Mouse (Mus musculus) left cerebral cortex, postnatal 4 days (tissue): ENCODE results near the gene Iqcb1. TPM values are rescaled to one million over a fixed set of nuclear protein-coding genes. Genes with fewer than 3 reads are reported as not detected.

ENCODE experiments used
- DNase-seq: peaks from one replicate; pipeline ENCODE4 v3.0.0-alpha.2; 2022
- intact Hi-C: fragments of 180-260 bp; cut with DNase I; formaldehyde crosslinking; loops from one replicate; pipeline ENCODE4 v1.15.1; 2025
- total RNA-seq, 2 experiments: library from RNA; stranded (reverse); gene quantifications; 2 replicates each; pipeline ENCODE4 v1.2.3; 2021

The Iqcb1 gene
- total RNA-seq, 2 experiments from 2014 or later: 34.8 to 40.2 TPM

DNA sequence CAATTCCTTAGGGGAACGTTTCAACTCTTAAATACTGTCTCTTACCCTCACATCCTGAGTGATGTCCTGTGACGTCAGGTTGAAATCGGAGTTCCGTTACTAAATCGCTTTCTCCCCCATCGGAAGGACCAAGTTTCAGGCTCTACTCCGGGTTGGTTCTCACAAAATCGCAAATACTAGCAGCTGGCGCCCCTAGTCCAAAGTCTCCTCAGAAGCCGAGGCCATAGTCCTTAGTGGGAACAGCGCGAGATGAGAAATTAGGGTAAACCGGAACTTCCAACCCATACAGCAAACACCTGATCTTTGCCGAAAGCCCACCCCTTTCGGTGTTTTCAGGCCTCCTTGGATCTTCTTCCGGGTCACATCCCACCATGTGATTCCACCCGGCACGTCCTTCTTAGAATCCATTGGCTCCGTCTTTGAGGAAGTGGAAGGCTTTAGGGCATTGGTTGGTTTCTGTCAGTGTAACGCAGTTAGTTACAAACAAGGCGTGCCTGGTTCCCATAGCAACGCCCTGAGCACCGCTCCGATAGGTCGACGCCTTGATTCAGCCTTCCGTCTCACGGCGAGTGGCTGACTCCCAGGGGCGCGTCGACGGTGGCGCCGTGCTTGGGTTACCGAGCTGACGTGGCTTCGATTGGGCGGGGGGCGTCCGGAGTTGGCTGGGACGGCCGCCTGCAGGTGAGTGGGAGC is 46.5 kb downstream of the Iqcb1 start, which contains the start of the genes Eaf2 and Golgb1:
TSS of gene Eaf2 (minus strand) at position 421 of the 693 bp plus-strand sequence.
TSS of gene Golgb1 (plus strand) at position 558 of the 693 bp plus-strand sequence.
- intact Hi-C loops: no loop called here
- DNase-seq: peak; percentile 96

DNA sequence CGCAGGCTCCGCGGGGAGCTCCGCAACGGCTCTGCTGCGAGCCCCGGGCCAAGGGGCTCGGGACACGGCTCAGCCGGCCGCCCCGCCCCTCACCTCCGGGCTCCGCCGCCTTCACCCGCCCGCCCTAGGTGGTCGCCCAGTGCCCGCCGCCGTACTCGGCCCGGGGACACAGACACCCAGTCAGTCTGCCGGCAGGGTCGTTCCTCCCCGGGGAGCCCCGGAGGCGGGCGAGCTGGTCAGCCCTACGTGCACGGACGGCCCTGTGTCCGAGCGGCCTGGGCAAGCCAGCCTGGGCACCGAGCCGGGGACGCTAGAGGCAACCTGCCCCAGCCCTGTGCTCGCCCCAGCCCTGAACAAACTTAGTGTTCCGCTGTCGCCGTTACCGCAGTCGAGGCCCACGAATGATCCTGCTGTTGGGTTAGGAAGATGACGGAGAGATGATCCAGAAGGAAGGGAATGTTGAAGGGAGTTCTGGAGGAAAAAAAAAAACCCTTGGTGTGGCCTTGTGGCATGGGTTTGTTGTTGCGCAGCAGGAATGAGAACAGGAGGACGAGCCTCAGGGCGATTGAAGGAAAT is 47.2 kb downstream of the Iqcb1 start:
- DNase-seq: peak; percentile 59

DNA sequence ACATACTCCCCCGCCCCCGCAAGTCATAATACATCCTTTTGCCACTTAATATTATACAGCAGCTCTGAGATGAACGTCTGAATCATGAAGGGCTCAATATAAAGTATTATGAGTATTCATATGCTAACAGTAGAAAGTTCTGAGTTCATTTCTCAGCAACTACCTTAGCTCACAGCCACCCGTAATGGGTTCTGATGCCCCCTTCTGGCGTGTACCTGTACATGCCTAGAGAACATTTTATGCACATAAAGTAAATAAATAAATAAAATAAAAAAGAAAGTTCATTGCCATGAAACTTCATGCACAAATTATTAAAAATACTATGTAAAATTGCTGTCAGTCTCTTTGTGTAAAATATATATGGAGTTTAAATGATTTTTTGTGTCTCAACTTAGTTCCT is 49.1 kb downstream of the Iqcb1 start:
- no peak for DNase-seq
- intact Hi-C loops: no loop called here

More for the DNA sequence above, 47.2 kb downstream of the Iqcb1 start:
- intact Hi-C loops: no loop called here

DNA sequence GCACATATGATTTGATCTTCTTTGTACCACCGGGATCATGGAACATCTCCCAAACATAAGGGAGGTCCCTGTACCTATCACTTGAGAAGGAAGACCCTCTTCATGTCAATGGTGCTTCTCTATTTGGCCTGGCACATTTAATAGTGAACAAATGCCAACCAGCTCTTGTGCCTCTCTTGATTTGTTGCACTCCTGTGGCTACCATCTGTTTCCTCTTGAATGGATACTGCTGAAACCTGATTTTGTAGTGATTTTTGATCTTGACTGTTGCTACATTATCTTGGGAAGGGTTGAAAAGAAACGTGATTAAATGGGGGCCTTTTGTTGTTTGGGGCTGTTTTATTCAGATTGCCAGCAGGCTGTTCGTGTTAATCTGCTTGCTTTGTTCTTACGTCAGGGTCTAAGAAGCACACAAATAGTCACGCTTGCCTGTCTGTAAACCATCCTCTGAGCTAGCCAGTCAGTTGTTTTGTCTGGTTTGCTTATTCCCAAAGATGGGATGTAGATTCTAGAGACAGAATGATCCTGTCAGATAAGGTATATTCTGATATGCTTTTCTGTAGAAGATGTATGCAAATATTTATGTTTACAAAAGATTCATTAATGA is 54.7 kb downstream of the Iqcb1 start:
- DNase-seq: peak; percentile 3
- intact Hi-C loops: loop anchor here (10.0 kb wide), 1 partner anchor 132 kb away; the partner anchor contains the start of gene Polq

DNA sequence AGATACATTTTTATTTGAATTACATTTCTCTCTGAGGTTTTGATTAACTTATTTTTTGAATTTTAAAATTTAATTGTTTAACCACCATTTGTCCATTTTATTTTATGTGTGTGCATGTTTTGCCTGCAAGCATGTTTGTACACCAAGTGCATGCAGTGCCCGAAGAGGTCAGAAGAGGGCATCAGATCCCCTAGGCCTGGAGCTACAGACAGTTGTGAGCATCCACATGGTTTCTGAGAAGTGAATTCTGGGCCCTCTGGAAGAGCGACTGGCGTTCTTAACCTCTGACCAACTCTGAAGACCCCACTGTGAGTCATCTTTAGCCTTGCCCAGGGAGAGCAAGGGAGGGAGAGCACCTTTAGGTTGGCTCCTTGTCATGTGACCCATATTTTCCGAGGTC is 56.7 kb downstream of the Iqcb1 start:
- intact Hi-C loops: loop anchor here (10.0 kb wide), 1 partner anchor 130 kb away; the partner anchor contains the start of gene Polq
- peak; percentile 62 for DNase-seq

DNA sequence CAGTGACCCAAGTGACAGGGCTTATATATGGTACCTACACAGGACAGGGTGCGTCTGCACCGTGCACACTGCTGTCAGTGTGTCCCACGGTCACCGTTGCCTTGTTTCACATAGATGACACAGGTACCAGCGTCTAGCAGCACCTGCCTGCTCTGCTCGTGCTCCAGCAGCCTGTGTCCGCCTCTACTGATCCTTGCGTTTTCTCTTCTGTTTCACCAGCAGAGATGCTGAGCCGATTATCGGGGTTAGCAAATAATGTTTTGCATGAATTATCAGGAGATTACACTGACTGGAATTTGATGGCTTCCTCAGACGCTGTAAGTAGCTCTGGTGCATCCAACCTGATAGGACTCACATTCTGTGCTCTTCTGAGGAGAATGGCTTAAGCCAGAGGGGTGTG is 57.7 kb downstream of the Iqcb1 start:
- no peak for DNase-seq
- intact Hi-C loops: loop anchor here (10.0 kb wide), 1 partner anchor 129 kb away; the partner anchor contains the start of gene Polq

DNA sequence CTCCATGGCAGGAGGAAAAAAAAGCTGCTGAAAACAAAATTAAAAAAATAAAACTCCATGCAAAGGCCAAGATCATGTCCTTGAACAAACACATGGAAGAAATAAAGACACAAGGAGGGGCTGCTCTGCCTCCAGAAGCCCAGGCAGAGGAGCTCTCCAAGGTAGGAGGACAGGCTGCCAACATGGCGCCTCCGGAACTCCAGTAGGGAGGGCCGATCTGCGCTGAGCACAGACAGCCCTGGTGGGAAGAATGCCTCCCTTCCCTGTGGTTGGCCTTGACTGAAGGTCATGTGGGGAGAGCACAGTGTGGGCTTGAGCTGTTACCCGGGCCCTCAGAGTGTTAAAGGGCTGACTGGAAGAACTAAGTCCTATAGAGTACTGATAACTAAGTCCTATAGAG is 59.4 kb downstream of the Iqcb1 start:
- DNase-seq: no peak
- intact Hi-C loops: loop anchor here (10.0 kb wide), 1 partner anchor 127 kb away; the partner anchor contains the start of gene Polq

DNA sequence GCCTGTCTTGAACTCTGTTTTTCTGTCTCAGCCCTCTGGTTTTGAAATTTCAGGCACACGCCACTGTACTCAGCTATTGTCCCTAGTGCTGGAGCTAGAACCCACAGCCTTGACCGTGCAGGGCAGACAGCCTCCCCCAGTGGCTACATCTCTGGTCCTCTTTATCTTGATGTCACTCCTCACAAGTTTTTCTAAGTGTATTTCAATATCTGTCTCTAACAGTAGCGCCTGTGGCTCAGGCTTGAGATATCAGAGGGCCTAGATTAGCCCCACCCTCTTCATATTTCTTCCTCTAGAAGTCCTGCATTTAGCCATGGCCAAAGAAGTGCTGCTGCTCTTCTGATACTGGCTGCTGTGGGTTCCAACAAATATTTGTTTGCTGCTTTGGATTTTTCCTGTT is 62.4 kb downstream of the Iqcb1 start:
- intact Hi-C loops: no loop called here
- DNase-seq: no peak

DNA sequence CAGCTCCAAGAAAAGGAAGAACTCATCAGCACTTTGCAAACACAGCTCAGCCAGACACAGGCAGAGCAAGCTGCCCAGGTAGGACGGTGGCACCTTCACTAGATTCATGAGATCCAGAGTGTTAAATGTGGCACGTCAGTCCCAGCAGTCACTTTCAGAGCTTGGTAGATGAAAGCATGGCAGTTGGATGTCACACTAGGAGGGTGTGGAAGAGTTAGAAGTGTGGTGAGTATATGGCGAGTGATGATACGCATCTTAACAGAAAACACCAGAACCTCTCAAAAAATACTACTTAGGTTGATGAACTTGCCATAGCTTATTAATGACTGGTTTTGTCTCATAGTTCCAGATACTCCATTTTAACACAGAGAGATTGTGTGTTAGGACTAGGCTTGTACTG is 63.2 kb downstream of the Iqcb1 start:
- DNase-seq: no peak
- intact Hi-C loops: no loop called here

DNA sequence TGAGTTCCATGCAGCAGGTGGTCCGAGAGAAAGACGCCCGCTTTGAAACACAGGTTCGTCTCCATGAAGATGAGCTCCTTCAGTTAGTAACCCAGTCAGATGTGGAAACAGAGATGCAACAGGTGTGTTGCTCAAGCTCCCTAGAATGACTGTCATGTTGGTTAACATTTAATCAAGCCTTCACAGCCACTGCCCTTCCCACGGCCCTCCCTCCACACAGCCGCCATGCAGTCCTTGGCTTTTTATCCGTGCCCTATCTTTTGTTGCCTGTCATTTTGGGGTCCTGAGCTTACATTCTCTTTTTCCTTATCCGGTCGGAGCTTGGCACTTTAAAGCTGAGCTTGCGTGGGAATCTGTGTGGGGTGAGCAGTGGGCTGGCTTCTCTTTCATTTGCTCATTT is 65.1 kb downstream of the Iqcb1 start:
- DNase-seq: no peak
- intact Hi-C loops: no loop called here

DNA sequence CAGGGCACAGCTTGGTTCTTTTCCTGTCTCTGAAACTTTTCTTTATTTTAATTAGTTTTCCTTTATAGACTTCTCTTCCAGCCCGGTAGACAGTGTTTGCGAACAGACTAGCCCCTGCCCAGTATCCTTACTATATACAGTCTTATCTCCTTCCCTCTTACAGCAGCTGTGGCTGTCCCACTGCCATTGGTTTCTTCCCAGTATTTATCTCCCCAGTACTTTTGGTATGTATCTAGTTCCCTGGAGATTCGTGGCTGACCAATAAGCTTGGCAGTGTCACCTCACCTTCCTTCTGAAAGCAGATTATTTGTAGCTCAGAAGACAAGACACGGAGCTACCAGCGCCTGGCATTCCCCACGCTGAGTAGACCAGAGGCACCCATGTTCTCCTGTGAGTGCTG is 68.5 kb downstream of the Iqcb1 start:
- DNase-seq: no peak
- intact Hi-C loops: no loop called here

DNA sequence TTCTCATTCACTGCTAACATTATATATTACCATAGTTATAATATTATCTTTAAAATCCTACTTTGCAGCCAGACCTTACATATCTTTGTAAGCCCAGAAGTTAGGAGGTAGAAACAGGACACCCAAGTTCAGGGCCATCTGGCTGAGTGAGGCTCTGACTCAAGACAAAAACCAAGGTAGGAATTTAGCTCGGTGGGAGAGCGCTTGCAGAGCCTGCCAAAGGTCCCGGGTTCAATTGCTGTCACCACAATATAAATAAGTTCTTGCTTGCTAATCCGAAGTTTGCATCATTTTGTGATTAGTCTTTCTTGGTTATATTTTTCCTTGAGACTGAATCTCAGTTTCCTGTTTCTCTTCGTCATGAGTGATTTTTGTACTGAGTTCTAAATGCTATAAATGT is 75.0 kb downstream of the Iqcb1 start:
- no peak for DNase-seq
- intact Hi-C loops: loop anchor here (5.0 kb wide), 1 partner anchor 56 kb away; no protein-coding TSS in a partner anchor

DNA sequence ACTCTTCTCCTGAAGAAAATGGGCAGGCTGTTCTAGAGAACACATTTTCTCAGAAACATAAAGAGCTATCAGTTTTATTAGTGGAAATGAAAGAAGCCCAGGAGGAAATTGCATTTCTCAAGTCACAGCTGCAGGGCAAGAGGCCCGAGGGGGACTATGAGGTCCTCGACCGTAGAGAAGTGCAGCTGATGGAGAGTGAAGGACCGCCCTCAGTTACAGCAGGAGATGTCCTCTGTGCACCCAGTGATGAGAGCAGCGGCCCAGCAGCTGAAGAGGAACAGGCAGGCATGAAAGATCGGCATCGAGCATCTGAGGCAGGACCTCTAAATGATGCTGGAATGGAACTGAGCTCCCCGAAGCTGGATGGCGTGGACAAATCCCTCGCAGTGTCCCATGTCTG is 83.7 kb downstream of the Iqcb1 start:
- intact Hi-C loops: no loop called here
- no peak for DNase-seq

DNA sequence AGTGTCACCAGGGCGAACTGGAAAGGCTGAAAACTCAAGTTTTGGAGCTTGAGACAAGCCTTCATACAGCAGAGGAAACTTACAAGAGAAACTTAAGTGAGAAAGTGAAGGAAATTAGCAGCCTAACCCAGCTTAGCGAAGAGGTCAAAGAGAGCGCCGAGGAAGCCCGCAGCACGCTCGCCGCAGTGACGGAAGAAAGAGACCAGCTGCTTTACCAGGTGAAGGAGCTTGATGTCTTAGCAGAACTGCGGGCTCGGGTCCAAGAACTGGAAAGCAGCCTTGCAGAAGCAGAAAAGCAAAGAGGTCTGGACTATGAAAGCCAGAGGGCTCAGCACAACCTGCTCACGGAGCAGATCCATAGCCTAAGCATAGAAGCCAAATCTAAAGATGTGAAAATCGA is 84.1 kb downstream of the Iqcb1 start:
- intact Hi-C loops: no loop called here
- DNase-seq: no peak

DNA sequence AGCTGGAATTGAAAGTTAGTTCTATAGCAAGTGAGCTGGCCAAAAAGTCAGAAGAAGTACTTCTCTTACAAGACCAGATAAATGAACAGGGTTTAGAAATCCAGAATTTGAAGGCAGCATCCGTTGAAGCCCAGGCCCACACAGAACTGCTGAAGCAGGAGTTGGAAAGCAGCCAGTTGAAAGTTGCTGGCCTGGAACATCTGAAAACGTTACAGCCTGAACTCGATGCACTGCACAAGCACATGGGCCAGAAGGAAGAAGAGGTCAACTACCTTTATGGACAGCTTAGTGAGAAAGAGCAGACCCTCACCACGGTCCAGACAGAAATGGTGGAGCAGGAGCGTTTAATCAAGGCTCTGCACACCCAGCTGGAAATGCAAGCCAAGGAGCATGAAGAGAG is 86.0 kb downstream of the Iqcb1 start:
- no peak for DNase-seq
- intact Hi-C loops: no loop called here

DNA sequence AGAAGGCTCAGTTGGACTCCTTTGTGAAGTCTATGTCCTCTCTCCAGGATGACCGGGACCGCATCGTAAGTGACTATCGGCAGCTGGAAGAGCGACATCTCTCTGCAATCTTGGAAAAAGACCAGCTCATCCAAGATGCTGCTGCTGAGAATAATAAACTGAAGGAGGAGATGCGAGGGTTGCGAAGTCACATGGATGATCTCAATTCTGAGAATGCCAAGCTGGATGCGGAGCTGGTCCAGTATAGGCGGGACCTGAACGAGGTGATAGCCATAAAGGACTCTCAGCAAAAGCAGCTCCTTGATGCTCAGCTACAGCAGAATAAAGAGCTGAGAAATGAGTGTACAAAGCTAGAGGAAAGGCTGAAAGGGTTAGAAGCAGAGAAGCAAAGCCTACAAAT is 90.3 kb downstream of the Iqcb1 start:
- intact Hi-C loops: no loop called here
- no peak for DNase-seq

DNA sequence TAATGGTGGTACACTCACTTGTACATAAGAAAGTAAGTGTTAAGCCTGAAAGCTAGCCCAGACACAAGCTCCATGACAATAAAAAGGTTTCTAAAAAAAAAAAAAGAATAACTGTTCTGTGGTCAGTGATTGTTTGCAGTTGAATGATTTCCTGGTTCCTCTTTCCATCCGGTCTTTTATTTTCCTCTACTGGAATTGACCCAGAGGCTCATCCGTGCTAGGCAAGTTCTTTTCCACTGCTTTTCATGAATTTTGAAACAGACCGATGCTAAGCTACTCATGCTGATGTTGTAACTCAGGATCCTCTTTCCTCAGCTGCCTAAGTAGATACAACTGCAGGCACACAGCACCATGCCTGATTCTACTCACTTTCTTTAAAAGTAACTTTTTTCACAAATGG is 92.2 kb downstream of the Iqcb1 start:
- no peak for DNase-seq
- intact Hi-C loops: no loop called here

DNA sequence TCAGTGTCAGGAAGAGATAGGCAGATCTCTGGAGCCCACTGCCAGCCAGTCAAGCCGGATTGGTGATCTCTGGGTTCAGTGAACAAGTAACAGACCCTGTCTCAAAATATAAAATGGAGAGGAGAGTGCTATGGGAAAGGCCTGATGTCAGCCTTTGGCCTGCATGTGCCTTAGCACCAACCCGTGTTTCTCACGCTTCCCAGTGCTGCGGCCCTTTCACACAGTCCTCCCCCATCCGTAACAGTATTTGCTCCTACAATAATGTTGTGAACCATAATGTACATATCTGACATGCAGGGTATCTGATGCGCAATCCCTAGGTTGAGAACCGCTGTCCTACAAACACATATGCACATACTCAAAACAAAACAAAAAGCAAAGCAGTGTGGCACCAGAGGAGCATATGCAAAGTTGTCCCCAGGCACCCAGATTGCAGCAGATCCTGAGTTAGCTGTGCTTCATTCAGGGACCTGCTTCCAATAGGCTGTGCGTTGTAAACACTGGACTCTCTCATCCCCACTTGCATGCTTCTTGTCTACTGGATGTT is 93.0 kb downstream of the Iqcb1 start:
- intact Hi-C loops: no loop called here
- no peak for DNase-seq

DNA sequence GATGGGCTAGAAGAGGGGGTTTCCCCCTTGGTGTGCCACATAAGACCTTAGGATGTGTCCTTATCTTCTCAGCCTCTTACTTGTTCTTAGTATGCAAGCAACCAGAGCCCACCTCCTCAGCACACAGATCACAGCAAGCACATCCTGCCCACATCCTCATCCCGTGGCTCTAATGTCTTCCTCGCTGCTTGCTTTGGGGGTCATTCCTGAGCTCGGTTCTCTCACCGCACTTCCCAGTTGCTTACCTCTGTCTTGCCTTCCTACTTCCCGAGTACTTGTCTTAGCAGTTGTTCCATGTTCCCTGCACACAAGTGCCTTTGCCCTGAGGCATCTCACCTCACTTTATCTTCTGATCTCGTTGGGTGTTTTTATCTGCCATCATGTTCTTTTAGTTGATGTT is 93.8 kb downstream of the Iqcb1 start:
- DNase-seq: no peak
- intact Hi-C loops: no loop called here
